ENCODE assay signal across 11 mouse cellular contexts in the genomic region with DNA sequence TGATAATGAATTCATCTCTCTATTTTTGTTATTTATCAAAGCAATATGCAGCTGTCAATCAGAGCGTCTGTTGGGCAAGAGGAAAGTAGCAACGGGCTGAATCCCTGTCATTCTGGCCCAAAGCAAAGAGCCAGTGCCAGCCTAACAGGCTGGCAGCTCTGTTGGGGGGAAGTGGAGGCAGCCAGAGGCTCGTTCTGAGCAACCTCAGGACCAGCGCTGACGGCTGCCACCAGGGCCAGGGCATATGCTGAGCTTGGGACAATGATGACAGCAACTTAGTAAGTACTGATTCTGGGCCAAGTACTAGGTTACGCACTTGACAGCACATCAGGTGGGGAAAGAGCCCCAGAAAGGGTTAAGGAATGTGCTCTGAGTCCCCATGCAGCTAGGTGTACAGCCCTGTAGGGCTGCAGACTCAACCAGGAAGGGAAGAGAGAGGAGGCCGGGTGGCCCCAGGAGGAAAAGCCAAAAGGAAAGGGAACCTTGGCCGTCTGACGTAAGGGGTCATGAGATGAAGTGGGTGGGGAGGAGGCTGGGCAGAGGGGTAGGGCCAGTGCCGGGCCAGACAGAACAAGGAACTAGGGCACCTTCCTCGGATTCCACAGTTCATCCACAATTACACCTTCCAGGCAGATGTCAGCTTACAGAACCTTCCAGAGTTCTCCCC. TPM values are rescaled to one million over a fixed set of nuclear protein-coding genes. Genes with fewer than 3 reads are reported as not detected.
DNase-seq lines count a peak whose midpoint lies in the region; ATAC-seq and TF ChIP-seq lines count a peak whose summit lies in the region.
"Had no signal": no experiment of that assay in that cellular context is flagged by ENCODE, and none has a peak within 500 bp of the region (broad histone marks: within the 10 kb centered on the region; RNA-seq: fewer than 3 reads in every experiment).

No protein-coding gene starts in this region.

- no peaks in the 10 kb centered on the region for H3K9me3 ChIP-seq in liver, embryonic 15.5 days (replicated peaks)
- H3K9me3 ChIP-seq in stomach, postnatal 0 days (ENCODE audit: control insufficient read depth, low read length) = no peaks in the 10 kb centered on the region
- H3K9me3 ChIP-seq: lung, embryonic 15.5 days had no signal

- no peak for TF ChIP-seq POLR2A in testis, adult 2 months (IDR thresholded peaks at IDR 0.05; ENCODE audit: control insufficient read depth, low read depth, low read length)

- DNase-seq in heart, adult 8-10 months (ENCODE audit: low spot score) = peak; percentile 67
- no peak for DNase-seq in heart, postnatal 4 days
- DNase-seq in testis, postnatal 14 days (ENCODE audit: low spot score) = no peak
- DNase-seq in stomach, postnatal 0 days (ENCODE audit: low spot score) = peak; percentile 81
- DNase-seq in left cerebral cortex, postnatal 25 days (ENCODE audit: low spot score in 2 of 2) = no peak
- DNase-seq in thymus, postnatal 4 days = no peak

- no peak for TF ChIP-seq CTCF in testis, adult 2 months (IDR thresholded peaks at IDR 0.05; ENCODE audit: control insufficient read depth, insufficient read depth, insufficient replicate concordance, low read depth, low read length)
- TF ChIP-seq CTCF in stomach, postnatal 0 days (IDR thresholded peaks at IDR 0.05; ENCODE audit: low read depth) = no peak

- H3K4me2 ChIP-seq in liver, embryonic 15.5 days = peak overlapping the region; percentile 99
- H3K4me2 ChIP-seq in stomach, postnatal 0 days (replicated peaks; ENCODE audit: low read depth) = peak overlapping the region; percentile 95; the same call in 1 of the 2 replicates

- H3K9ac ChIP-seq in liver, embryonic 15.5 days = no peak overlapping the region
- H3K9ac ChIP-seq in stomach, postnatal 0 days (ENCODE audit: low read length) = 0 out of 2 replicates have a peak overlapping the region, but pooled peaks have one; percentile 31
- H3K9ac ChIP-seq: lung, embryonic 15.5 days had no signal

- H3K4me3 ChIP-seq in testis, adult 2 months (ENCODE audit: control insufficient read depth, low read depth, low read length) = no peak overlapping the region
- 0 out of 2 replicates have a peak overlapping the region, but pooled peaks have one; percentile 87 for H3K4me3 ChIP-seq in liver, embryonic 15.5 days (replicated peaks)
- H3K4me3 ChIP-seq in stomach, postnatal 0 days (ENCODE audit: low read depth, low read length) = no peak overlapping the region
- H3K4me3 ChIP-seq: erythroblast, embryonic 14.5 days; lung, embryonic 15.5 days had no signal

- no peak for ATAC-seq in liver, embryonic 15.5 days (ENCODE audit: insufficient read depth)
- peak; percentile 46 for ATAC-seq in stomach, postnatal 0 days (ENCODE audit: low FRiP score, low TSS enrichment)

- 67% methylated on average over 11 of the region's 11 CpGs for WGBS in liver, embryonic 15.5 days (ENCODE audit: insufficient replicate concordance)
- WGBS in stomach, postnatal 0 days = 64% methylated on average over 11 of the region's 11 CpGs

- peaks cover 5% of the 10 kb centered on the region; the same call in 1 of the 2 replicates for H3K27me3 ChIP-seq in testis, adult 2 months (ENCODE audit: control insufficient read depth, insufficient read depth, low read length)
- 0 out of 2 replicates have a peak, but pooled peaks cover 3% of the 10 kb centered on the region for H3K27me3 ChIP-seq in liver, embryonic 15.5 days
- H3K27me3 ChIP-seq in stomach, postnatal 0 days (ENCODE audit: control insufficient read depth, insufficient read depth, low read length) = no peaks in the 10 kb centered on the region

- no peak for TF ChIP-seq EP300 in stomach, postnatal 0 days (optimal IDR thresholded peaks at IDR 0.05)

- peak overlapping the region; percentile 14; the same call in 1 of the 2 replicates for H3K27ac ChIP-seq in testis, adult 2 months (ENCODE audit: control insufficient read depth, insufficient read depth, low read depth, low read length)
- H3K27ac ChIP-seq in liver, embryonic 15.5 days (replicated peaks) = peak overlapping the region; percentile 53; the same call in 1 of the 2 replicates
- H3K27ac ChIP-seq in stomach, postnatal 0 days (replicated peaks) = peak overlapping the region; percentile 88

- intact Hi-C loops in left cerebral cortex, postnatal 25 days (cut with DNase I) = no loop called here

- peaks cover 16% of the 10 kb centered on the region for H3K4me1 ChIP-seq in testis, adult 2 months (ENCODE audit: control insufficient read depth, insufficient read depth, low read length)
- peaks cover 81% of the 10 kb centered on the region for H3K4me1 ChIP-seq in liver, embryonic 15.5 days (replicated peaks)
- peaks cover 19% of the 10 kb centered on the region for H3K4me1 ChIP-seq in stomach, postnatal 0 days (replicated peaks; ENCODE audit: control insufficient read depth, insufficient read depth)

- no peaks in the 10 kb centered on the region for H3K36me3 ChIP-seq in testis, adult 2 months (ENCODE audit: control insufficient read depth, insufficient read depth, low read length)
- peaks cover 19% of the 10 kb centered on the region for H3K36me3 ChIP-seq in liver, embryonic 15.5 days (replicated peaks)
- no peaks in the 10 kb centered on the region for H3K36me3 ChIP-seq in stomach, postnatal 0 days (ENCODE audit: control insufficient read depth, insufficient read depth, low read length)

RNA-seq across cellular contexts. Expression of a gene that starts 3.9 kb away (rescaled TPM):
- 10 to 100 TPM; 18.1 to 21.4 (median 19.6) TPM for total RNA-seq in heart, adult 8-10 months (2022)
- 10 to 100 TPM; 46.5 to 50.5 TPM for total RNA-seq in heart, postnatal 4 days (2021)
- 56.1 and 57.6 TPM in 2 replicates for polyA plus RNA-seq in testis, adult 2 months (2012; rRNA removed)
- 45.8 and 48.4 TPM in 2 replicates for polyA plus RNA-seq in liver, embryonic 15.5 days (2015; fragmentation: Nextera tagmentation; extraction: Ambion mirVana)
- 111 and 121 TPM in 2 replicates for polyA plus RNA-seq in stomach, postnatal 0 days (2015; fragmentation: Nextera tagmentation; extraction: Ambion mirVana)
- total RNA-seq in left cerebral cortex, postnatal 25 days (2021) = 100 to 1,000 TPM; 204 to 233 TPM

RNA-seq across cellular contexts. Expression of a gene that starts 24.6 kb away (rescaled TPM):
- total RNA-seq in heart, adult 8-10 months (2022) = not detected
- total RNA-seq in heart, postnatal 4 days (2021) = not detected
- polyA plus RNA-seq in testis, adult 2 months (2012; rRNA removed) = 0.66 and 1.4 TPM in 2 replicates
- not detected in 2 replicates for polyA plus RNA-seq in liver, embryonic 15.5 days (2015; fragmentation: Nextera tagmentation; extraction: Ambion mirVana)
- polyA plus RNA-seq in stomach, postnatal 0 days (2015; fragmentation: Nextera tagmentation; extraction: Ambion mirVana) = not detected in 2 replicates
- total RNA-seq in left cerebral cortex, postnatal 25 days (2021) = not detected
- total RNA-seq: MEL had no signal
- polyA plus RNA-seq: erythroblast, embryonic 14.5 days; lung, embryonic 15.5 days had no signal

RNA-seq across cellular contexts. Expression of a gene that starts 44.8 kb away (rescaled TPM):
- 1 to 10 TPM in 1 of 4 experiments, not detected in 3; 1.0 TPM for total RNA-seq in heart, adult 8-10 months (2022)
- total RNA-seq in heart, postnatal 4 days (2021) = not detected
- polyA plus RNA-seq in testis, adult 2 months (2012; rRNA removed) = 6.2 and 6.5 TPM in 2 replicates
- polyA plus RNA-seq in liver, embryonic 15.5 days (2015; fragmentation: Nextera tagmentation; extraction: Ambion mirVana) = 0.14 and 3.3 TPM in 2 replicates
- 18.1 and 22.4 TPM in 2 replicates for polyA plus RNA-seq in stomach, postnatal 0 days (2015; fragmentation: Nextera tagmentation; extraction: Ambion mirVana)
- not detected for total RNA-seq in left cerebral cortex, postnatal 25 days (2021)
- total RNA-seq: MEL had no signal
- polyA plus RNA-seq: erythroblast, embryonic 14.5 days; lung, embryonic 15.5 days had no signal

Comparison
In these comparisons a context has a peak if more than half of its experiments do, and no peak if none do; other contexts are left out.
1. DNase-seq: peak in heart, adult 8-10 months (single experiment) and stomach, postnatal 0 days (single experiment); none in heart, postnatal 4 days (single experiment), testis, postnatal 14 days (single experiment), left cerebral cortex, postnatal 25 days (0 of 2) and thymus, postnatal 4 days (single experiment).
2. H3K27ac ChIP-seq: peak in every context shown above with its lines; median percentile 88 in stomach, postnatal 0 days; 53 in liver, embryonic 15.5 days; 14 in testis, adult 2 months.